Mouse (Mus musculus): ENCODE data around the gene Kdm7a.

DNA sequence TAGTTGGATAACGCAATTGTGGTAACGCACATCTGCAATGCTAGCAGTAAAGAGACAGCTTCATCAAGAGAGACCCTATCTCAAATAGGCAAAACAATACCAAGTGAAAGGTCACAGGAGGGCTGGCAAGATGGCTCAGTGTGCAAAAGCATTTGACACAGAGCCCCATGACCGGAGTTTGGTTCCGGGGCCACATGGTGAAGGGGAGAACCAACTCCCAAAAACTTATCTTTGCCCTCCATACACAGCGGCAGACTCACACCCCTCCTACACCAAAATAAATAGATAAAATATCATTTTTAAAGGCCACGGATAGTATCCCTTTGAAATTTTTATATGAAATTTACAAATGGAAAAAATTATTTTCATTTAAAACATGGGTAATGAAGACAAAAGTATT lies 44.6 kb downstream of the Kdm7a start:
- TF ChIP-seq POLR2A (IDR thresholded peaks at IDR 0.05; ENCODE audit: borderline replicate concordance, extremely low read depth, low read depth, low read length) (no peak), CTCF (IDR thresholded peaks at IDR 0.05; ENCODE audit: insufficient read depth, low read length) (no peak)
